Mouse (Mus musculus) heart, embryonic 14.5 days (tissue): ENCODE data around the gene Col4a4. TPM values are rescaled to one million over a fixed set of nuclear protein-coding genes. Genes with fewer than 3 reads are reported as not detected.
A peak's percentile ranks its signal among the peaks of the same experiment; 100 is the strongest.

ENCODE experiments used
- ATAC-seq: fragments of 200-750 bp; cut with Nextera tagmentation; 2 replicates; pipeline ENCODE4 v1.8.0; 2017; ENCODE audit warnings: low read depth, moderate TSS enrichment; ENCODE audit not compliant: insufficient number of reproducible peaks, insufficient read depth, low FRiP score
- H3K27ac ChIP-seq, 2 experiments: fragments of 200-500 bp in 1 of 2; fragments of 300-500 bp in 1 of 2; sonication (generic) in 1 of 2; replicated peaks in 1 of 2; 2 replicates each; pipeline ENCODE4 v1.5.1; 2012 to 2014; ENCODE audit warnings: low read depth in 2 of 2, low read length in 2 of 2, control low read depth in 1 of 2, mild to moderate bottlenecking in 1 of 2, mixed read lengths in 1 of 2; ENCODE audit not compliant: control insufficient read depth in 1 of 2, insufficient read depth in 1 of 2
- H3K27me3 ChIP-seq: fragments of 300-500 bp; sonication (generic); 2 replicates; pipeline ENCODE4 v1.6.1; 2014; ENCODE audit warnings: mild to moderate bottlenecking, low read length, control low read depth; ENCODE audit not compliant: control insufficient read depth, insufficient read depth
- H3K36me3 ChIP-seq: fragments of 300-500 bp; sonication (generic); 2 replicates; pipeline ENCODE4 v1.6.1; 2014; ENCODE audit warnings: mild to moderate bottlenecking, control low read depth, low read length, mixed read lengths; ENCODE audit not compliant: control insufficient read depth, insufficient read depth
- H3K4me1 ChIP-seq, 2 experiments: fragments of 200-500 bp in 1 of 2; fragments of 300-500 bp in 1 of 2; sonication (generic) in 1 of 2; 2 replicates each; pipeline ENCODE4 v1.6.1; 2012 to 2014; ENCODE audit warnings: low read length in 2 of 2, control low read depth in 1 of 2, mixed read lengths in 1 of 2; ENCODE audit not compliant: control insufficient read depth in 2 of 2, insufficient read depth in 2 of 2
- H3K4me2 ChIP-seq: fragments of 300-500 bp; sonication (generic); 2 replicates; pipeline ENCODE4 v1.6.1; 2014; ENCODE audit warnings: mild to moderate bottlenecking, low read length
- H3K4me3 ChIP-seq, 2 experiments: fragments of 200-500 bp in 1 of 2; fragments of 300-500 bp in 1 of 2; sonication (generic) in 1 of 2; 2 replicates each; pipeline ENCODE4 v1.5.1; 2012 to 2014; ENCODE audit warnings: low read length in 2 of 2, mild to moderate bottlenecking in 2 of 2, control low read depth in 1 of 2, low read depth in 1 of 2, moderate library complexity in 1 of 2; ENCODE audit not compliant: control insufficient read depth in 1 of 2, insufficient read depth in 1 of 2
- H3K9ac ChIP-seq: fragments of 300-500 bp; sonication (generic); 2 replicates; pipeline ENCODE4 v1.6.1; 2014; ENCODE audit warnings: mild to moderate bottlenecking, low read length
- H3K9me3 ChIP-seq: fragments of 300-500 bp; sonication (generic); 2 replicates; pipeline ENCODE4 v1.6.1; 2016; ENCODE audit warnings: low read length, control low read depth; ENCODE audit not compliant: control insufficient read depth
- WGBS: fragments of 180-500 bp; shearing (Covaris S2); extraction: QIAGEN DNeasy Blood & Tissue Kit; methylation state at CpG from one replicate; pipeline ENCODE4 v1.1.7; 2014; 5-methylcytosine and 5-hydroxymethylcytosine counted together
- polyA plus RNA-seq: library from polyadenylated mRNA; unstranded; fragments of >200 nt; fragmentation: Nextera tagmentation; extraction: Ambion mirVana; gene quantifications from 2 replicates; pipeline ENCODE4 v1.2.1, GENCODE M21; 2014

Gene Col4a4
- polyA plus RNA-seq, 1 experiment from 2014 or later, result 0.42 TPM

DNA sequence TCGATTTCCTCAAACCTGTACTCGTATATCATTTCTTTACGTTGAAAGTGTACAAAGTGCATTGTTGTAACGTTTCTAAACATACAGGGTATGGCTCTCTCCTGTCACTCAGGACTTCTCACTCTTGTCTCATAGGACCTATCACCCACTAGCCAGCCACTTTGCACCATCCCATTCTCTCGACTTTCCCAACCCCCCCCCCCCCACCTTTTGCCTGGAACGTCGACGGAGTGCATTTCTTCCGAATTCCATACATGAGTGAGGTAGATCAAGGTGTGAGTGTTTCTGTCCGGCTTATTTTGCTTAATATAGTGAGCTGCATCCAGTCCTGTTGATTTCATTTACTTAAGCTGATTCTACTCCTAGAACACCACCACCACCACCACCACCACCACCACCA is 9.3 kb downstream of the Col4a4 start:
- ATAC-seq, result no peak
- H3K4me1 ChIP-seq, result peaks cover 9 to 12% of the 10 kb centered on the region in 2 experiments
- H3K27ac ChIP-seq, result no peak overlapping the region
- no peak overlapping the region for H3K4me3 ChIP-seq
- WGBS, result 78% methylated on average over 10 of the region's 10 CpGs
- H3K4me2 ChIP-seq, result no peak overlapping the region
- H3K27me3 ChIP-seq, result no peaks in the 10 kb centered on the region
- H3K36me3 ChIP-seq, result no peaks in the 10 kb centered on the region
- H3K9me3 ChIP-seq, result no peaks in the 10 kb centered on the region
- H3K9ac ChIP-seq, result no peak overlapping the region

DNA sequence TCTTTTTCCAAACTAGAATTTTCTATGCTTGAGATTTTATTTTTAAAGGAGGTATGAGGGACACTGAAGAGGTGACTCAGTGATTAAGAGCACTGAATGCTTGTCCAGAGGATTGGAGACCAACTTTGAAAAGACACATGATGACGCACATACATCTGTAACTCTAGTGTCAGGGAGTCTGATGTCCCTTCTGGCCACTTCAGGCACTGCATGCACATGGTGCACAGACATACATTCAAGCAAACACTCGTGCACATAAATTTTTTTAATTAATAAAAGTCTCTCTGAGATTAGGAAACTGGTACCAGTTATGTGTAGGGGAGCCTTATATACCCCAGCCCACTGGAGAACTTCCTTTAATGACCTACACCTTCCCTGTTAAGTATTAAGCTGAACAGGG is 10.5 kb downstream of the Col4a4 start:
- 83% methylated on average over 2 of the region's 2 CpGs for WGBS
- Histone ChIP-seq H3K27ac (no peak overlapping the region), H3K4me3 (no peak overlapping the region), H3K4me2 (no peak overlapping the region), H3K36me3 (no peaks in the 10 kb centered on the region), H3K9ac (no peak overlapping the region), H3K4me1 (peaks cover 9 to 12% of the 10 kb centered on the region in 2 experiments), H3K9me3 (no peaks in the 10 kb centered on the region), H3K27me3 (no peaks in the 10 kb centered on the region)
- ATAC-seq, result no peak

DNA sequence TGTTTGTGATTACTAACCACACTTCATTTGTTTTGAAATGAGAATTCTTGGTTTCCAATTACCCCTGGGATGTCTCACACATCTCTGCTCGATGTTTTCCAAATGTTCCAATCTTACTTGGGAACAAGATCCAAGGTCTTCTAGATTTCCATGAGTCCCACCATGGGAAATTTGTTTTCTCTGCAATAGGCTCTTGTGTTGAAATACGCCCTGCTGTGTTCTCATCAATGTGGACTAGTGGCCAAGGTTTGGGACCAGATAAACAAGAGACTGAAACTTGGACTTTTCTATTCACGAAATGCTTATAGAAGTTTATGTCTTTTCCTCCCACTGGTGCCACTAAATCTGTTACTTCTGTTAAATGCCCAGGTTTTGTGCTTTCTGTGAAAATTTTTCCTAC is 11.0 kb downstream of the Col4a4 start:
- H3K27ac ChIP-seq, result no peak overlapping the region
- H3K36me3 ChIP-seq, result no peaks in the 10 kb centered on the region
- no peaks in the 10 kb centered on the region for H3K9me3 ChIP-seq
- H3K4me3 ChIP-seq, result no peak overlapping the region
- no peaks in the 10 kb centered on the region for H3K27me3 ChIP-seq
- H3K4me2 ChIP-seq, result no peak overlapping the region
- peaks cover 9 to 12% of the 10 kb centered on the region in 2 experiments for H3K4me1 ChIP-seq
- no peak for ATAC-seq
- no peak overlapping the region for H3K9ac ChIP-seq
- 80% methylated on average over 3 of the region's 3 CpGs for WGBS

DNA sequence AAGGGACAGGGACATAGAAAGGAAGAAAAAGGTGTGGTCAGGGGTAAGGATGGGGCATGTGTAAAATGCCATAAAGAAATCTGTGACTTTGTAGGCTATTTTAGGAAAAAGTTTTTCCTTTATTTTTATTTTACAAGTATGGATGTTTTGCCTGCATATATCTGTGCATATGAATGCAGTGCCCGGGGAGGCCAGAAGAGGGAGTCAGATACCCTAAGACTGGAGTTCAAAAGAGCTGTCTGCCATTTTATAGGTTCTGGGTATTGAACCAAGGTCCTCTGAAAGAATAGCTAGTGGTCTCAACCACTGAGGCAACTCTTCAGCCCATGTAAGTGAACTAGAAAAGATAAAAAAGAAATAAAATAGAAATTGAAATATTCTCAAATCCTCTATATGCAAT is 14.9 kb downstream of the Col4a4 start:
- H3K9me3 ChIP-seq, result no peaks in the 10 kb centered on the region
- H3K27me3 ChIP-seq, result no peaks in the 10 kb centered on the region
- WGBS, result 68% methylated on average over 1 of the region's 1 CpGs
- H3K4me3 ChIP-seq, result no peak overlapping the region
- H3K36me3 ChIP-seq, result no peaks in the 10 kb centered on the region
- no peak overlapping the region for H3K4me2 ChIP-seq
- no peak overlapping the region for H3K27ac ChIP-seq
- no peak overlapping the region for H3K9ac ChIP-seq
- ATAC-seq, result no peak
- no peaks in the 10 kb centered on the region for H3K4me1 ChIP-seq

DNA sequence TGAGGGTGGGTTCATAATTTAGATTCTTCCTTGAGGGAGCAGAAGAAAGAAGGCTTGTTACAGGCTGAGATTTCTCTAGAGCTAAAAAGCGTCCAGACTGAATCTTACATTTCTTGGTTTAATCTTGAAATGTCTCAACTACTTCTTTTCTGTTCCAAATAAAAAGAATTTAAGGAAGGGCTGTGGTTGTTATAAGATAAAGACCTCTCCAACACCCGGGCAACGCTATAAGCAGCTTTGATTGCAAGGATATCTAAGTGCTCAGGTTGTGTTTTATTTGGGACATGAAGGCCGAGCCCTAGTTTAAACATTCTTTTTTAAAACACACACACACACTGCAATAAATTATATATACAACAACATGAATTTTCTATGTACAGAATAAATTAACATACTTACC is 17.2 kb downstream of the Col4a4 start:
- ATAC-seq, result no peak
- no peak overlapping the region for H3K4me2 ChIP-seq
- no peak overlapping the region for H3K4me3 ChIP-seq
- no peak overlapping the region for H3K9ac ChIP-seq
- H3K36me3 ChIP-seq, result no peaks in the 10 kb centered on the region
- no peak overlapping the region for H3K27ac ChIP-seq
- WGBS, result 67% methylated on average over 4 of the region's 4 CpGs
- no peaks in the 10 kb centered on the region for H3K27me3 ChIP-seq
- H3K4me1 ChIP-seq, result no peaks in the 10 kb centered on the region
- H3K9me3 ChIP-seq, result no peaks in the 10 kb centered on the region

DNA sequence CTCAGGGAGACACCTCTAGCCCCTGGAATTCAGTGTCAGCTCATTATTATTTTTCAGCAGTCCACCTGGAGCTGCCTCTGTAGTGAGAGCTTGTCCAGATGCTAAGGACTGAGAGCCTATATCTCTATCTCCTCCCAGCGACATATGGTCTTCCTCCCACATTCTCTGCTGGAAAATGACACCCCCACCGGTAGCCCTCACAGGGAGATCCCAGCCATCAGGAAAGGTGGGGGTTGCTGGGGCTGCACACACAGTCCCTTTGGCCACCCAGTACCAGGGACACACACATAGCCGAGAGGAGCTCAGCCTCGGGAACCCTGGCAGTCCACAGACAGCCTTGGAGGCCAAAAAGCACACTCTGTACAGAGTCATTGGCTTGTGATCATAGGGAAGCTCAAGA is 26.4 kb downstream of the Col4a4 start:
- Histone ChIP-seq H3K4me2 (no peak overlapping the region), H3K4me3 (no peak overlapping the region), H3K9me3 (0 out of 2 replicates have a peak, but pooled peaks cover 5% of the 10 kb centered on the region), H3K27me3 (0 out of 2 replicates have a peak, but pooled peaks cover 3% of the 10 kb centered on the region), H3K36me3 (no peaks in the 10 kb centered on the region), H3K27ac (no peak overlapping the region), H3K4me1 (no peaks in the 10 kb centered on the region), H3K9ac (no peak overlapping the region)
- ATAC-seq, result no peak
- 43% methylated on average over 4 of the region's 4 CpGs for WGBS

DNA sequence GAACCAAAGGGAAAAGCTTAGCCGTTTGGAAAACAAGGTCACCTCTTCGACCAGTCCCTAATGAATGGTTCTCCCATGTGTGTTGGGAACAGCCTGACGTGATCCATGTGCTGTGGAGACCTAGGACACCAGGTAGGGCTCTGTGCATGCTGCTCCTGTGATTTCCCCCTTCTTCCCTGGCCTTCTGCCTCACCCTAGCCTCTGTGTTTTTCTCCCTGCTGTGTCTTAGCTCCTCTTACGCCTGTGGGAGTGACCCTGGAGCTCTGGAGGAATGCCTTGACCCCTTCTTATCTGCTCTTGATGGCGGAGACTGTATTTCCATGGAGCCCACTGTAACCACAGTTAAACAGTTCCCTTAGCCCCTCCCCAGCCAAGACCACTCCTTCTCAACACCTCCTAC is 31.8 kb downstream of the Col4a4 start:
- Histone ChIP-seq H3K27ac (peak overlapping the region in 1 of 2 experiments; percentile 3; a peak in 1 of 4 replicates), H3K4me2 (peak overlapping the region; percentile 48), H3K9ac (peak overlapping the region; percentile 2; the same call in 1 of the 2 replicates), H3K27me3 (no peaks in the 10 kb centered on the region), H3K9me3 (no peaks in the 10 kb centered on the region), H3K4me1 (peaks cover 4 to 6% of the 10 kb centered on the region in 2 experiments; a peak in 3 of 4 replicates), H3K36me3 (no peaks in the 10 kb centered on the region), H3K4me3 (no peak overlapping the region)
- 30% methylated on average over 5 of the region's 5 CpGs for WGBS
- peak; percentile 50; the same call in 1 of the 2 replicates for ATAC-seq

DNA sequence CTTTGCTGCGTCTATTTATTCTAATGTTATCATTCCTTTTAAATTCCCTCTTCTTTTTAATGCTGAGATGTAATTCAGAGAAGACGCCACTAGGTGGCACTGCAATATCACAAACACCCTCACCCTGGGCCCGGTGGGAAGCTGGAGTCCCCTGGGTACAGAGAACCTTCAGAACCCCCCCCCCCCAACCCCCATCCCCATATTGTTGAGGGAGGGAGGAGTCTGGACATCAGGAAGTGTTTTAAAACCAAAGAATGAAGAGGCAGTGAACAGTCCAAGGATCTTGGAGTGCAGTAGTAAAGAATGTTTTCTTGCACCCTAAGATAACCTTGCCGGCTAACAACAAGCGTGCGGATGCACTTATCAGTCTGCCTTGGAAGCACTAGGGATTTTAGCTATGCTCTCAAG is 32.2 kb downstream of the Col4a4 start:
- no peak overlapping the region for H3K4me3 ChIP-seq
- peak overlapping the region in 1 of 2 experiments; percentile 3; a peak in 1 of 4 replicates for H3K27ac ChIP-seq
- H3K9ac ChIP-seq, result peak overlapping the region; percentile 2; the same call in 1 of the 2 replicates

More for the DNA sequence above, 32.2 kb downstream of the Col4a4 start:
- WGBS, result 8% methylated on average over 6 of the region's 6 CpGs
- no peaks in the 10 kb centered on the region for H3K27me3 ChIP-seq
- H3K36me3 ChIP-seq, result no peaks in the 10 kb centered on the region
- peak; percentile 43; the same call in 1 of the 2 replicates for ATAC-seq
- peaks cover 4 to 6% of the 10 kb centered on the region in 2 experiments; a peak in 3 of 4 replicates for H3K4me1 ChIP-seq
- no peaks in the 10 kb centered on the region for H3K9me3 ChIP-seq
- H3K4me2 ChIP-seq, result peak overlapping the region; percentile 48
